Comparison of ENCODE assay signal across 22 mouse cellular contexts in the genomic region with DNA sequence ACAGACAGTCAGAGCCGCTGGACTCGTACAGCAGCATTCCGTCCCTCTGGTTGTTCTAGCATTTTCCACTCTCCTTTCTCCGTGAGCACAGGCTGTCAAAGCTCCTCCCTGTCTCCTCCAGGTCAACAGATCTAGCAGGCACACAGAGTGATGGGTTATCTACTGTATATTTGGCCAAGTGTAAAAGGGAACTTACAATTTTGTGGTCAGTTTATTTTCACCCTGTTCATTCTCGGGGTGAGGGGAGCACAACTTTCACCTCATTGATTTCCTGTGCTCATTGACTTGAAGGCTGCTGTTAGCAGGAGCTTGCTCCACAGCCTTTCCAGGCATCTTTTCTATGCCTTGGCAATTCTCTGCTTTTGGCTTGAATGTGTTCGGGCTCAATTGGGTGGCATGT.
DNase-seq lines count a peak whose midpoint lies in the region; ATAC-seq lines count a peak whose summit lies in the region.
"Had no signal": no experiment of that assay in that cellular context is flagged by ENCODE, and none has a peak within 500 bp of the region (broad histone marks: within the 10 kb centered on the region; RNA-seq: fewer than 3 reads in every experiment).

No protein-coding gene starts in this region.

- no peaks in the 10 kb centered on the region for H3K27me3 ChIP-seq in forebrain, embryonic 14.5 days (replicated peaks; ENCODE audit: control insufficient read depth, insufficient read depth, low read length)
- H3K27me3 ChIP-seq: CH12.LX; embryonic facial prominence, embryonic 12.5 days; heart, embryonic 13.5 days; hindbrain, embryonic 13.5 days; Patski had no signal

- ATAC-seq in common myeloid progenitor, adult 5-6 weeks (replicated peaks; ENCODE audit: low read depth, poor library complexity, severe bottlenecking): peak; percentile 78
- peak; percentile 71 for ATAC-seq in megakaryocyte progenitor cell, adult 5-6 weeks (replicated peaks; ENCODE audit: poor library complexity)
- no peak for ATAC-seq in forebrain, embryonic 14.5 days
- ATAC-seq: activated CD4-positive, CD25-positive, alpha-beta regulatory T cell, adult 4 months; forebrain, embryonic 16.5 days; hindbrain, postnatal 0 days; Patski had no signal

- 95% methylated on average over 6 of the region's 6 CpGs for WGBS in forebrain, embryonic 14.5 days

- no peaks in the 10 kb centered on the region for H3K9me3 ChIP-seq in forebrain, embryonic 14.5 days (replicated peaks; ENCODE audit: control insufficient read depth, low read length)
- H3K9me3 ChIP-seq: embryonic facial prominence, embryonic 12.5 days; heart, embryonic 13.5 days; hindbrain, embryonic 13.5 days had no signal

- DNase-seq in spleen, postnatal 36 days (ENCODE audit: low spot score in 2 of 2): peak; percentile 35 to 36
- DNase-seq in spleen, postnatal 10 days (ENCODE audit: low spot score in 2 of 2): no peak
- no peak for DNase-seq in lung, postnatal 14 days
- no peak for DNase-seq in forebrain, embryonic 14.5 days (ENCODE audit: low spot score)
- no peak for DNase-seq in retina, postnatal 1 day
- DNase-seq: adrenal gland, adult 2 months; adrenal gland, postnatal 25 days; cerebellum, adult 18-20 months; cerebellum, adult 9-11 months; cerebellum, postnatal 36 days; gastrocnemius, postnatal 10 days; heart, postnatal 4 days had no signal

- H3K9ac ChIP-seq in forebrain, embryonic 14.5 days (ENCODE audit: low read length): no peak overlapping the region
- H3K9ac ChIP-seq: embryonic facial prominence, embryonic 12.5 days; heart, embryonic 13.5 days; hindbrain, embryonic 13.5 days had no signal

- H3K4me3 ChIP-seq in forebrain, embryonic 14.5 days (ENCODE audit: low read depth, low read length): no peak overlapping the region
- H3K4me3 ChIP-seq: embryonic facial prominence, embryonic 12.5 days; heart, embryonic 13.5 days; hindbrain, embryonic 13.5 days had no signal

- no peaks in the 10 kb centered on the region for H3K36me3 ChIP-seq in forebrain, embryonic 14.5 days (ENCODE audit: control insufficient read depth, insufficient read depth, low read length)
- H3K36me3 ChIP-seq: embryonic facial prominence, embryonic 12.5 days; heart, embryonic 13.5 days; hindbrain, embryonic 13.5 days had no signal

- no peak overlapping the region for H3K27ac ChIP-seq in forebrain, embryonic 14.5 days (ENCODE audit: low read depth, low read length)
- H3K27ac ChIP-seq: embryonic facial prominence, embryonic 12.5 days; heart, embryonic 13.5 days; hindbrain, embryonic 13.5 days; hindbrain, postnatal 0 days had no signal

- 0 out of 2 replicates have a peak, but pooled peaks cover 4% of the 10 kb centered on the region for H3K4me1 ChIP-seq in forebrain, embryonic 14.5 days (ENCODE audit: control insufficient read depth, insufficient read depth, low read length)

- H3K4me2 ChIP-seq in forebrain, embryonic 14.5 days (ENCODE audit: low read length): no peak overlapping the region
- H3K4me2 ChIP-seq: embryonic facial prominence, embryonic 12.5 days; heart, embryonic 13.5 days; hindbrain, embryonic 13.5 days had no signal

Comparison
In these comparisons a context has a peak if more than half of its experiments do, and no peak if none do; other contexts are left out.
1. DNase-seq: peak in spleen, postnatal 36 days (2 of 2); none in spleen, postnatal 10 days (0 of 2), lung, postnatal 14 days (single experiment), forebrain, embryonic 14.5 days (single experiment) and retina, postnatal 1 day (single experiment).